Mouse (Mus musculus): ENCODE results near the gene Pdpr.

DNA sequence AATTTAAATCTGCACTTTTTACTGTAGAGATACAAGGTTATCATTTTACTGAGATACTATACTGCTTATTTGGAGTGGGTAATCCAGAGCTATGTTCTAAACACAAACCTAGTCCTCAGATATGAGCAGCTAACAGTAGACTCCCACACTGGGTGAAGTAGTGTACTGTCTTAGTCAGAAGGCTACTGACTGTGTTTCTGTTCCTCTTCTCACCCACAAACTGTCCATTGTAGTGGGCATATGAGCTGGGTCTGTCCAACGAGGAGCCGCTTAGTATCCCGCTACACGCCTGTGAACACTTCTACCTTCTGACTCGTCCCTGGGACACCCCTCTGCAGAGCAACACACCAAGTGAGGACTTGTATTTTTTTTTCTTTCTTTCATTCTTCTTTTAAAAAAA is 20.5 kb downstream of the Pdpr start:
- TF ChIP-seq POLR2A (IDR thresholded peaks at IDR 0.05; ENCODE audit: borderline replicate concordance, low read depth, low read length) (no peak), CTCF (IDR thresholded peaks at IDR 0.05; ENCODE audit: low read depth, low read length) (no peak)
